Mouse (Mus musculus): ENCODE results near the gene Arhgef26. TPM values are rescaled to one million over a fixed set of nuclear protein-coding genes. Genes with fewer than 3 reads are reported as not detected.

Gene Arhgef26
- polyA plus RNA-seq, 1 experiment from 2014 or later: 5.9 TPM

GRCm38 (mm10) chr3:62338854-62339515, 841 bp downstream of the Arhgef26 start:
- Histone ChIP-seq H3K9me3 (ENCODE audit: control insufficient read depth, low read length) (no peaks in the 10 kb centered on the region), H3K4me3 (ENCODE audit: low read depth, low read length) (peak overlapping the region; percentile 75), H3K4me2 (replicated peaks; ENCODE audit: low read depth) (peak overlapping the region; percentile 60), H3K36me3 (ENCODE audit: control insufficient read depth, insufficient read depth, low read length) (no peaks in the 10 kb centered on the region), H3K9ac (ENCODE audit: low read length) (peak overlapping the region; percentile 77), H3K27ac (replicated peaks) (peak overlapping the region; percentile 79), H3K27me3 (ENCODE audit: control insufficient read depth, insufficient read depth, low read length) (no peaks in the 10 kb centered on the region), H3K4me1 (replicated peaks; ENCODE audit: control insufficient read depth, insufficient read depth) (no peaks in the 10 kb centered on the region; the same call in 1 of the 2 replicates)
- peak; percentile 85 for DNase-seq (ENCODE audit: low spot score)
- peak; percentile 93 for ATAC-seq (ENCODE audit: low FRiP score, low TSS enrichment)
- WGBS: under 1% methylated on average over 58 of the region's 68 CpGs
- TF ChIP-seq EP300 (optimal IDR thresholded peaks at IDR 0.05) (no peak), CTCF (IDR thresholded peaks at IDR 0.05; ENCODE audit: low read depth) (no peak)

GRCm38 (mm10) chr3:62339516-62340051, 1.4 kb downstream of the Arhgef26 start:
- no peaks in the 10 kb centered on the region; the same call in 1 of the 2 replicates for H3K4me1 ChIP-seq (replicated peaks; ENCODE audit: control insufficient read depth, insufficient read depth)
- H3K4me2 ChIP-seq (replicated peaks; ENCODE audit: low read depth): peak overlapping the region; percentile 60
- under 1% methylated on average over 53 of the region's 53 CpGs for WGBS
- TF ChIP-seq EP300 (optimal IDR thresholded peaks at IDR 0.05): no peak
- TF ChIP-seq CTCF (IDR thresholded peaks at IDR 0.05; ENCODE audit: low read depth): peak; percentile 12; the same call in 1 of the 2 replicates
- peak overlapping the region; percentile 79 for H3K27ac ChIP-seq (replicated peaks)
- peak; percentile 43 for ATAC-seq (ENCODE audit: low FRiP score, low TSS enrichment)
- no peaks in the 10 kb centered on the region for H3K36me3 ChIP-seq (ENCODE audit: control insufficient read depth, insufficient read depth, low read length)
- no peaks in the 10 kb centered on the region for H3K27me3 ChIP-seq (ENCODE audit: control insufficient read depth, insufficient read depth, low read length)
- peak; percentile 61 for DNase-seq (ENCODE audit: low spot score)
- no peaks in the 10 kb centered on the region for H3K9me3 ChIP-seq (ENCODE audit: control insufficient read depth, low read length)
- peak overlapping the region; percentile 75 for H3K4me3 ChIP-seq (ENCODE audit: low read depth, low read length)
- H3K9ac ChIP-seq (ENCODE audit: low read length): peak overlapping the region; percentile 77

GRCm38 (mm10) chr3:62340154-62340760, 2.1 kb downstream of the Arhgef26 start:
- Histone ChIP-seq H3K4me2 (replicated peaks; ENCODE audit: low read depth) (peak overlapping the region; percentile 60), H3K4me3 (ENCODE audit: low read depth, low read length) (peak overlapping the region; percentile 75), H3K36me3 (ENCODE audit: control insufficient read depth, insufficient read depth, low read length) (no peaks in the 10 kb centered on the region), H3K9me3 (ENCODE audit: control insufficient read depth, low read length) (no peaks in the 10 kb centered on the region), H3K27me3 (ENCODE audit: control insufficient read depth, insufficient read depth, low read length) (no peaks in the 10 kb centered on the region), H3K27ac (replicated peaks) (no peak overlapping the region), H3K9ac (ENCODE audit: low read length) (peak overlapping the region; percentile 77), H3K4me1 (replicated peaks; ENCODE audit: control insufficient read depth, insufficient read depth) (no peaks in the 10 kb centered on the region; the same call in 1 of the 2 replicates)
- WGBS: 33% methylated on average over 16 of the region's 16 CpGs
- DNase-seq (ENCODE audit: low spot score) (peak; percentile 16), ATAC-seq (ENCODE audit: low FRiP score, low TSS enrichment) (no peak)
- TF ChIP-seq CTCF (IDR thresholded peaks at IDR 0.05; ENCODE audit: low read depth): no peak
- TF ChIP-seq EP300 (optimal IDR thresholded peaks at IDR 0.05): no peak

GRCm38 (mm10) chr3:62340861-62341260, 2.7 kb downstream of the Arhgef26 start:
- H3K27me3 ChIP-seq (ENCODE audit: control insufficient read depth, insufficient read depth, low read length): no peaks in the 10 kb centered on the region
- WGBS: 50% methylated on average over 2 of the region's 2 CpGs

GRCm38 (mm10) chr3:62341496-62342205, 3.5 kb downstream of the Arhgef26 start:
- Histone ChIP-seq H3K9me3 (ENCODE audit: control insufficient read depth, low read length) (no peaks in the 10 kb centered on the region), H3K27ac (replicated peaks) (no peak overlapping the region), H3K4me3 (ENCODE audit: low read depth, low read length) (peak overlapping the region; percentile 75), H3K4me2 (replicated peaks; ENCODE audit: low read depth) (peak overlapping the region; percentile 60), H3K9ac (ENCODE audit: low read length) (no peak overlapping the region), H3K36me3 (ENCODE audit: control insufficient read depth, insufficient read depth, low read length) (no peaks in the 10 kb centered on the region), H3K4me1 (replicated peaks; ENCODE audit: control insufficient read depth, insufficient read depth) (no peaks in the 10 kb centered on the region; the same call in 1 of the 2 replicates), H3K27me3 (ENCODE audit: control insufficient read depth, insufficient read depth, low read length) (no peaks in the 10 kb centered on the region)
- WGBS: 63% methylated on average over 3 of the region's 3 CpGs
- no peak for TF ChIP-seq CTCF (IDR thresholded peaks at IDR 0.05; ENCODE audit: low read depth)
- TF ChIP-seq EP300 (optimal IDR thresholded peaks at IDR 0.05): no peak
- no peak for DNase-seq (ENCODE audit: low spot score)
- no peak for ATAC-seq (ENCODE audit: low FRiP score, low TSS enrichment)

More at GRCm38 (mm10) chr3:62340861-62341260, 2.7 kb downstream of the Arhgef26 start:
- Histone ChIP-seq H3K9ac (ENCODE audit: low read length) (no peak overlapping the region), H3K4me3 (ENCODE audit: low read depth, low read length) (peak overlapping the region; percentile 75), H3K36me3 (ENCODE audit: control insufficient read depth, insufficient read depth, low read length) (no peaks in the 10 kb centered on the region), H3K4me2 (replicated peaks; ENCODE audit: low read depth) (peak overlapping the region; percentile 60), H3K4me1 (replicated peaks; ENCODE audit: control insufficient read depth, insufficient read depth) (no peaks in the 10 kb centered on the region; the same call in 1 of the 2 replicates), H3K9me3 (ENCODE audit: control insufficient read depth, low read length) (no peaks in the 10 kb centered on the region), H3K27ac (replicated peaks) (no peak overlapping the region)
- no peak for ATAC-seq (ENCODE audit: low FRiP score, low TSS enrichment)
- DNase-seq (ENCODE audit: low spot score): no peak
- TF ChIP-seq CTCF (IDR thresholded peaks at IDR 0.05; ENCODE audit: low read depth) (no peak), EP300 (optimal IDR thresholded peaks at IDR 0.05) (no peak)

All from stomach, postnatal 0 days (tissue).